Mouse (Mus musculus) midbrain, embryonic 14.5 days (tissue): ENCODE measurements at regions not wholly inside any gene's neighbourhood (a gene's known extent, or its start where the extent isn't known, plus 50 kb on each side); places are given as distances from the start of the nearest gene placed in this dataset.

Experiments
- ATAC-seq: fragments of 200-750 bp; cut with Nextera tagmentation; 2 replicates; pipeline ENCODE4 v1.8.0; 2017; ENCODE audit warnings: moderate number of reproducible peaks, moderate library complexity; ENCODE audit not compliant: low FRiP score, low TSS enrichment
- DNase-seq: peaks from one replicate; pipeline ENCODE4 v3.0.0-alpha.2; 2015
- H3K27ac ChIP-seq: fragments of 300-500 bp; sonication (generic); replicated peaks from 2 replicates; pipeline ENCODE4 v1.5.1; 2014; ENCODE audit warnings: mild to moderate bottlenecking, low read depth, low read length, moderate library complexity
- H3K27me3 ChIP-seq: fragments of 300-500 bp; sonication (generic); 2 replicates; pipeline ENCODE4 v1.6.1; 2014; ENCODE audit warnings: low read length, control low read depth, mixed read lengths; ENCODE audit not compliant: control insufficient read depth, insufficient read depth
- H3K36me3 ChIP-seq: fragments of 300-500 bp; sonication (generic); 2 replicates; pipeline ENCODE4 v1.6.1; 2014; ENCODE audit warnings: low read length, control low read depth; ENCODE audit not compliant: control insufficient read depth, insufficient read depth
- H3K4me1 ChIP-seq: fragments of 300-500 bp; sonication (generic); 2 replicates; pipeline ENCODE4 v1.6.1; 2014; ENCODE audit warnings: mild to moderate bottlenecking, antibody characterized with exemption, low read length, control low read depth; ENCODE audit not compliant: control insufficient read depth, insufficient read depth
- H3K4me2 ChIP-seq: fragments of 300-500 bp; sonication (generic); 2 replicates; pipeline ENCODE4 v1.6.1; 2014; ENCODE audit warnings: mild to moderate bottlenecking, low read length, moderate library complexity
- H3K4me3 ChIP-seq: fragments of 300-500 bp; sonication (generic); replicated peaks from 2 replicates; pipeline ENCODE4 v1.5.1; 2014; ENCODE audit warnings: low read depth, low read length
- H3K9ac ChIP-seq: fragments of 300-500 bp; sonication (generic); replicated peaks from 2 replicates; pipeline ENCODE4 v1.6.1; 2014; ENCODE audit warnings: mild to moderate bottlenecking, low read length, moderate library complexity
- H3K9me3 ChIP-seq: fragments of 300-500 bp; sonication (generic); 2 replicates; pipeline ENCODE4 v1.6.1; 2016; ENCODE audit warnings: low read length, control low read depth, mixed read lengths; ENCODE audit not compliant: control insufficient read depth
- WGBS: fragments of 180-500 bp; shearing (Covaris S2); extraction: QIAGEN DNeasy Blood & Tissue Kit; methylation state at CpG from one replicate; pipeline ENCODE4 v1.1.7; 2014; 5-methylcytosine and 5-hydroxymethylcytosine counted together

- WGBS, result 50% methylated on average over 2 of the region's 2 CpGs
- H3K27ac ChIP-seq, result peak overlapping the region; percentile 27; the same call in 1 of the 2 replicates
- H3K27me3 ChIP-seq, result no peaks in the 10 kb centered on the region
- no peaks in the 10 kb centered on the region for H3K9me3 ChIP-seq
- no peaks in the 10 kb centered on the region for H3K36me3 ChIP-seq
- no peak overlapping the region for H3K4me3 ChIP-seq
- H3K4me1 ChIP-seq, result no peaks in the 10 kb centered on the region
- no peak overlapping the region for H3K4me2 ChIP-seq
- ATAC-seq (peak; percentile 80), DNase-seq (peak; percentile 69)
- H3K9ac ChIP-seq, result no peak overlapping the region
Observed at GRCm38 (mm10) chr1:18849038-18849437, 253.8 kb upstream of the Tfap2d start.

- Histone ChIP-seq H3K9ac (no peak overlapping the region), H3K4me2 (no peak overlapping the region), H3K27me3 (no peaks in the 10 kb centered on the region), H3K4me1 (no peaks in the 10 kb centered on the region), H3K27ac (no peak overlapping the region), H3K36me3 (no peaks in the 10 kb centered on the region), H3K4me3 (no peak overlapping the region), H3K9me3 (no peaks in the 10 kb centered on the region)
- DNase-seq, result no peak
- ATAC-seq, result no peak
- 79% methylated on average over 3 of the region's 3 CpGs for WGBS
Observed at GRCm38 (mm10) chr1:18857457-18857856, 245.4 kb upstream of the Tfap2d start.

DNA sequence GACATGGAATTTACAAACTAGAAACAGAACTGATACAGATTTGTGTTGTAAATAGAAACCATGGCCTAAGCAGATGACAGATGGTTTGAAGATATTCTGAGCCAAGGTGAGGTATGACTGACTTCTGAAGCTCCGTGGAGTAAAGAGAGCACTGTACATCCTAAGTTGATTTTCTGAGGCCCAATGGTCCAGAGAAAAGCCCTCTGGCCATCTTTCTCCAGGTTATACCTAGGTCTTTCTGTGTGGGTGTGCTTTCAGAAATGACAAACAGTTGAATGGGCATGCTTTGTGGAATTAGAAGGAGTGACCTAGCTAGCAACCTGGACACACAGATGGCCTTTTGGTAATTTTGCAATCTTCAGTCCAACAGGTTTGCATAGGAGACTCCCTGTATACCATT is 199.6 kb upstream of the Tfap2d start:
- 89% methylated on average over 1 of the region's 1 CpGs for WGBS
- ATAC-seq, result no peak

GRCm38 (mm10) chr1:18903696-18904095 is 199.1 kb upstream of the Tfap2d start:
- no peaks in the 10 kb centered on the region for H3K36me3 ChIP-seq
- no peak overlapping the region for H3K9ac ChIP-seq
- H3K4me2 ChIP-seq, result no peak overlapping the region
- WGBS, result 71% methylated on average over 4 of the region's 4 CpGs
- H3K27ac ChIP-seq, result no peak overlapping the region
- H3K9me3 ChIP-seq, result no peaks in the 10 kb centered on the region
- no peaks in the 10 kb centered on the region for H3K4me1 ChIP-seq
- no peaks in the 10 kb centered on the region for H3K27me3 ChIP-seq
- ATAC-seq, result no peak
- DNase-seq, result no peak
- H3K4me3 ChIP-seq, result no peak overlapping the region

More for the DNA sequence above, 199.6 kb upstream of the Tfap2d start:
- no peaks in the 10 kb centered on the region for H3K36me3 ChIP-seq
- no peak overlapping the region for H3K27ac ChIP-seq
- H3K9ac ChIP-seq, result no peak overlapping the region
- no peaks in the 10 kb centered on the region for H3K9me3 ChIP-seq
- no peak overlapping the region for H3K4me2 ChIP-seq
- H3K27me3 ChIP-seq, result no peaks in the 10 kb centered on the region
- H3K4me1 ChIP-seq, result no peaks in the 10 kb centered on the region
- H3K4me3 ChIP-seq, result no peak overlapping the region
- no peak for DNase-seq

- H3K36me3 ChIP-seq, result no peaks in the 10 kb centered on the region
- DNase-seq (peak; percentile 60), ATAC-seq (peak; percentile 81)
- 51% methylated on average over 4 of the region's 4 CpGs for WGBS
- H3K9me3 ChIP-seq, result no peaks in the 10 kb centered on the region
- H3K4me3 ChIP-seq, result no peak overlapping the region
- no peak overlapping the region for H3K9ac ChIP-seq
- no peak overlapping the region for H3K4me2 ChIP-seq
- no peaks in the 10 kb centered on the region for H3K27me3 ChIP-seq
- H3K4me1 ChIP-seq, result no peaks in the 10 kb centered on the region
- H3K27ac ChIP-seq, result no peak overlapping the region
Observed at GRCm38 (mm10) chr1:18911578-18911977, 191.2 kb upstream of the Tfap2d start.

DNA sequence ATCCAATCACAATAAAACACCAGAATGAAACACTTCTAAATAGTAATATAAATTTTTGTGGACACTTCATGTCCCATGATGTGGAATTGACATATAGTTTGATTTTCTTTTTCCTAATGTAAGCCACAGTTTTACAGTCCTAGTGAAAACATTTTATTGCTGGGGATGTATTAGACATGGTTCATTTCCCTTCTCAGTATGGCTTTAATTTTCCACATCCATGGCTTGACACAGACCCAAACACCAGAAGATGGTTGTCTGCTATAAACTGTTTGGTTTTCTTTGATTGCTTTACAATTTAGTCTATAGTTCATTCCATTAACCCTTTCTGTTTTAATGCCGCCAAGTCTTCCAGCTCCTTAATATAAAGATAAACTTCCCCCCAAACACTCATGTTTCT is 146.5 kb upstream of the Tfap2d start:
- WGBS, result 90% methylated on average over 1 of the region's 1 CpGs

DNA sequence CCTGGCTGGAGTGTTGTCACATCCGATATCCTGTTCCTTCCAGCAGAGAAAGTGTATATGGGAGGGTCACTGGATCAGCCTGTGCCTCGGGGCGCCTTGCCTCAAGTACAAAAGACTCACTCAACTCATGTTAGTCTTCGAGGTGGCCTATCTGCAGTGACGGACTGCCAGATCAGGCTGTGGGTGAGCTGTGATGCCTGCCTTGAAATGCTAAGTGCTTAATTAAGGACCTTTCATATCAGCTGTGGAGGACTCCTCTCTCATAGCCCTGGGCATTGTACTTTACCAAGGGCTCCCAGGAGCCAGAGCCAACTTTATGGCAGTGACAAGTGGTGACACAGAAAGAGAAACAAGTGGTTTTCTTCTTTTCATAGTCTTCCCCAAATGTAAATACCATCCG is 145.8 kb upstream of the Tfap2d start:
- Histone ChIP-seq H3K4me1 (no peaks in the 10 kb centered on the region), H3K9me3 (no peaks in the 10 kb centered on the region), H3K27me3 (no peaks in the 10 kb centered on the region), H3K4me3 (no peak overlapping the region), H3K27ac (no peak overlapping the region), H3K4me2 (no peak overlapping the region), H3K36me3 (no peaks in the 10 kb centered on the region), H3K9ac (no peak overlapping the region)
- ATAC-seq (peak; percentile 58; the same call in 1 of the 2 replicates), DNase-seq (peak; percentile 24)
- 64% methylated on average over 6 of the region's 6 CpGs for WGBS

More for the DNA sequence above, 146.5 kb upstream of the Tfap2d start:
- ATAC-seq (no peak), DNase-seq (no peak)
- Histone ChIP-seq H3K36me3 (no peaks in the 10 kb centered on the region), H3K4me2 (no peak overlapping the region), H3K27me3 (no peaks in the 10 kb centered on the region), H3K9me3 (no peaks in the 10 kb centered on the region), H3K9ac (no peak overlapping the region), H3K4me3 (no peak overlapping the region), H3K4me1 (no peaks in the 10 kb centered on the region), H3K27ac (no peak overlapping the region)

DNA sequence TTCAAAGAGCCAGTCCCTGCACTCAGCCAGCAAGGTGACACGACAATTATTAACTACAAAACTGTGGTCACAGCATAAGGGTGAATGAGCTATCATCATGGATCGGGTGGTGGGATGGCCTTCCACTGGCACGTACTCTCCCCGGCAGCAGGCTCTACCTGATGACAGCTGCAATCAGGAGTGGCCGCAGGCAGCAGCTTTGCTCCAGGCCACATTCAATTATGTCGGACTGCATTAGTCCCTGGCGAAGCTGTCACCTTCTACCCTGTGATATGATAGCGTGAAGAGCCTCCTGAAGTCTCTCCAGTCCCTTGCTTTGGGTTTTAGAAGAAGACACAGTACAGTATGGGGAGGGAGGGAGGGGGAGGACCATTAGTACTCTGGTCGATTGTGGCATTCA is 141.4 kb upstream of the Tfap2d start:
- Histone ChIP-seq H3K4me2 (no peak overlapping the region), H3K9ac (no peak overlapping the region), H3K4me1 (no peaks in the 10 kb centered on the region), H3K36me3 (no peaks in the 10 kb centered on the region), H3K9me3 (no peaks in the 10 kb centered on the region), H3K27me3 (no peaks in the 10 kb centered on the region), H3K27ac (no peak overlapping the region), H3K4me3 (no peak overlapping the region)
- 53% methylated on average over 9 of the region's 9 CpGs for WGBS
- DNase-seq (peak; percentile 33), ATAC-seq (0 out of 2 replicates have a peak, but pooled peaks have one; percentile 32)

GRCm38 (mm10) chr1:18961889-18962288 is 140.9 kb upstream of the Tfap2d start:
- no peak overlapping the region for H3K9ac ChIP-seq
- H3K27me3 ChIP-seq, result no peaks in the 10 kb centered on the region
- 73% methylated on average over 3 of the region's 3 CpGs for WGBS
- H3K4me2 ChIP-seq, result no peak overlapping the region
- DNase-seq, result no peak
- no peaks in the 10 kb centered on the region for H3K36me3 ChIP-seq
- H3K4me3 ChIP-seq, result no peak overlapping the region
- no peaks in the 10 kb centered on the region for H3K4me1 ChIP-seq
- ATAC-seq, result no peak
- no peak overlapping the region for H3K27ac ChIP-seq
- no peaks in the 10 kb centered on the region for H3K9me3 ChIP-seq
